Mouse (Mus musculus): Measurements from ENCODE around the gene 1700022I11Rik. TPM values are rescaled to one million over a fixed set of nuclear protein-coding genes. Genes with fewer than 3 reads are reported as not detected.
A peak's percentile ranks its signal among the peaks of the same experiment; 100 is the strongest.
"Not testable (repeated sequence)": the region's sequence is repeated elsewhere in the genome, so short reads cannot be mapped to it uniquely, and the experiment has no call there.

1700022I11Rik gene
- polyA plus RNA-seq, 1 experiment from 2014 or later = 0.70 TPM

GRCm38 (mm10) chr4:42978062-42978461 lies 8.7 kb downstream of the 1700022I11Rik start:
- ATAC-seq (ENCODE audit: insufficient number of reproducible peaks, insufficient read depth, low FRiP score, low read depth) = no peak
- Histone ChIP-seq H3K4me2 (ENCODE audit: low read length) (no peak overlapping the region), H3K4me3 (ENCODE audit: control insufficient read depth in 1 of 2, insufficient read depth in 1 of 2, low read depth in 1 of 2, low read length in 2 of 2) (no peak overlapping the region), H3K4me1 (ENCODE audit: control insufficient read depth in 2 of 2, insufficient read depth in 2 of 2, low read length in 2 of 2) (peaks cover 4 to 5% of the 10 kb centered on the region in 2 experiments; a peak in 2 of 4 replicates), H3K9me3 (ENCODE audit: control insufficient read depth, low read length) (no peaks in the 10 kb centered on the region), H3K27me3 (ENCODE audit: control insufficient read depth, insufficient read depth, low read length) (no peaks in the 10 kb centered on the region), H3K27ac (replicated peaks in 1 of 2; ENCODE audit: control insufficient read depth in 1 of 2, insufficient read depth in 1 of 2, low read depth in 2 of 2, low read length in 2 of 2) (no peak overlapping the region), H3K36me3 (ENCODE audit: control insufficient read depth, insufficient read depth, low read length) (peaks cover 60% of the 10 kb centered on the region), H3K9ac (ENCODE audit: low read length) (no peak overlapping the region)
- 92% methylated on average over 4 of the region's 4 CpGs for WGBS

- peaks cover 83% of the 10 kb centered on the region for H3K36me3 ChIP-seq (ENCODE audit: control insufficient read depth, insufficient read depth, low read length)
- ATAC-seq (ENCODE audit: insufficient number of reproducible peaks, insufficient read depth, low FRiP score, low read depth) = not testable (repeated sequence)
- WGBS = 90% methylated on average over 7 of the region's 8 CpGs
Measured at GRCm38 (mm10) chr4:42980467-42980866, 11.1 kb downstream of the 1700022I11Rik start.

GRCm38 (mm10) chr4:42988296-42988695 lies 18.9 kb downstream of the 1700022I11Rik start:
- H3K27me3 ChIP-seq (ENCODE audit: control insufficient read depth, insufficient read depth, low read length) = no peaks in the 10 kb centered on the region
- H3K4me2 ChIP-seq (ENCODE audit: low read length) = no peak overlapping the region
- H3K9ac ChIP-seq (ENCODE audit: low read length) = no peak overlapping the region
- no peaks in the 10 kb centered on the region for H3K4me1 ChIP-seq (ENCODE audit: control insufficient read depth in 2 of 2, insufficient read depth in 2 of 2, low read length in 2 of 2)
- H3K4me3 ChIP-seq (ENCODE audit: control insufficient read depth in 1 of 2, insufficient read depth in 1 of 2, low read depth in 1 of 2, low read length in 2 of 2) = no peak overlapping the region
- peaks cover 100% of the 10 kb centered on the region for H3K36me3 ChIP-seq (ENCODE audit: control insufficient read depth, insufficient read depth, low read length)
- no peak overlapping the region for H3K27ac ChIP-seq (replicated peaks in 1 of 2; ENCODE audit: control insufficient read depth in 1 of 2, insufficient read depth in 1 of 2, low read depth in 2 of 2, low read length in 2 of 2)
- ATAC-seq (ENCODE audit: insufficient number of reproducible peaks, insufficient read depth, low FRiP score, low read depth) = no peak
- WGBS = 84% methylated on average over 1 of the region's 1 CpGs
- H3K9me3 ChIP-seq (ENCODE audit: control insufficient read depth, low read length) = no peaks in the 10 kb centered on the region

More at GRCm38 (mm10) chr4:42980467-42980866, 11.1 kb downstream of the 1700022I11Rik start:
- H3K27ac ChIP-seq (replicated peaks in 1 of 2; ENCODE audit: control insufficient read depth in 1 of 2, insufficient read depth in 1 of 2, low read depth in 2 of 2, low read length in 2 of 2); H3K9ac ChIP-seq (ENCODE audit: low read length); H3K27me3 ChIP-seq (ENCODE audit: control insufficient read depth, insufficient read depth, low read length); H3K4me2 ChIP-seq (ENCODE audit: low read length); H3K4me3 ChIP-seq (ENCODE audit: control insufficient read depth in 1 of 2, insufficient read depth in 1 of 2, low read depth in 1 of 2, low read length in 2 of 2); H3K4me1 ChIP-seq (ENCODE audit: control insufficient read depth in 2 of 2, insufficient read depth in 2 of 2, low read length in 2 of 2); H3K9me3 ChIP-seq (ENCODE audit: control insufficient read depth, low read length): not testable (repeated sequence)

GRCm38 (mm10) chr4:42998022-42998421 lies 28.6 kb downstream of the 1700022I11Rik start:
- peaks cover 4 to 19% of the 10 kb centered on the region in 2 experiments for H3K4me1 ChIP-seq (ENCODE audit: control insufficient read depth in 2 of 2, insufficient read depth in 2 of 2, low read length in 2 of 2)
- peaks cover 41% of the 10 kb centered on the region for H3K36me3 ChIP-seq (ENCODE audit: control insufficient read depth, insufficient read depth, low read length)
- H3K4me3 ChIP-seq (ENCODE audit: control insufficient read depth in 1 of 2, insufficient read depth in 1 of 2, low read depth in 1 of 2, low read length in 2 of 2) = peak overlapping the region in 1 of 2 experiments; percentile 66; a peak in 2 of 4 replicates
- ATAC-seq (ENCODE audit: insufficient number of reproducible peaks, insufficient read depth, low FRiP score, low read depth) = no peak
- peak overlapping the region; percentile 89 for H3K9ac ChIP-seq (ENCODE audit: low read length)
- H3K4me2 ChIP-seq (ENCODE audit: low read length) = peak overlapping the region; percentile 74
- peak overlapping the region; percentile 66 to 97 for H3K27ac ChIP-seq (replicated peaks in 1 of 2; ENCODE audit: control insufficient read depth in 1 of 2, insufficient read depth in 1 of 2, low read depth in 2 of 2, low read length in 2 of 2)
- WGBS = 22% methylated on average over 2 of the region's 2 CpGs
- no peaks in the 10 kb centered on the region for H3K27me3 ChIP-seq (ENCODE audit: control insufficient read depth, insufficient read depth, low read length)
- no peaks in the 10 kb centered on the region for H3K9me3 ChIP-seq (ENCODE audit: control insufficient read depth, low read length)

- Histone ChIP-seq H3K36me3 (ENCODE audit: control insufficient read depth, insufficient read depth, low read length) (peaks cover 25% of the 10 kb centered on the region), H3K4me3 (ENCODE audit: control insufficient read depth in 1 of 2, insufficient read depth in 1 of 2, low read depth in 1 of 2, low read length in 2 of 2) (peak overlapping the region; percentile 66 to 90), H3K4me1 (ENCODE audit: control insufficient read depth in 2 of 2, insufficient read depth in 2 of 2, low read length in 2 of 2) (peaks cover 4 to 19% of the 10 kb centered on the region in 2 experiments), H3K9ac (ENCODE audit: low read length) (peak overlapping the region; percentile 89), H3K27me3 (ENCODE audit: control insufficient read depth, insufficient read depth, low read length) (no peaks in the 10 kb centered on the region), H3K4me2 (ENCODE audit: low read length) (peak overlapping the region; percentile 74), H3K9me3 (ENCODE audit: control insufficient read depth, low read length) (no peaks in the 10 kb centered on the region), H3K27ac (replicated peaks in 1 of 2; ENCODE audit: control insufficient read depth in 1 of 2, insufficient read depth in 1 of 2, low read depth in 2 of 2, low read length in 2 of 2) (peak overlapping the region; percentile 97)
- WGBS = under 1% methylated on average over 51 of the region's 51 CpGs
- peak; percentile 84 for ATAC-seq (ENCODE audit: insufficient number of reproducible peaks, insufficient read depth, low FRiP score, low read depth)
Measured at GRCm38 (mm10) chr4:42999451-43000140, 30.2 kb downstream of the 1700022I11Rik start.

GRCm38 (mm10) chr4:43000141-43000986 lies 31.0 kb downstream of the 1700022I11Rik start, which contains the start of gene Vcp:
Vcp (minus strand) TSS chr4:43000507.
- Histone ChIP-seq H3K4me2 (ENCODE audit: low read length) (peak within 1 kb of the TSS; percentile 74), H3K4me3 (ENCODE audit: control insufficient read depth in 1 of 2, insufficient read depth in 1 of 2, low read depth in 1 of 2, low read length in 2 of 2) (peak within 1 kb of the TSS; percentile 66 to 90), H3K4me1 (ENCODE audit: control insufficient read depth in 2 of 2, insufficient read depth in 2 of 2, low read length in 2 of 2) (peaks cover 4 to 19% of the 10 kb centered on the region in 2 experiments), H3K9ac (ENCODE audit: low read length) (peak within 1 kb of the TSS; percentile 89), H3K27ac (replicated peaks in 1 of 2; ENCODE audit: control insufficient read depth in 1 of 2, insufficient read depth in 1 of 2, low read depth in 2 of 2, low read length in 2 of 2) (peak within 1 kb of the TSS; percentile 97), H3K36me3 (ENCODE audit: control insufficient read depth, insufficient read depth, low read length) (peaks cover 21% of the 10 kb centered on the region)
- 1% methylated on average over 45 of the region's 56 CpGs for WGBS
- H3K27me3 ChIP-seq (ENCODE audit: control insufficient read depth, insufficient read depth, low read length); H3K9me3 ChIP-seq (ENCODE audit: control insufficient read depth, low read length): not testable (repeated sequence)
- ATAC-seq (ENCODE audit: insufficient number of reproducible peaks, insufficient read depth, low FRiP score, low read depth) = peak; percentile 97

- Histone ChIP-seq H3K4me3 (ENCODE audit: control insufficient read depth in 1 of 2, insufficient read depth in 1 of 2, low read depth in 1 of 2, low read length in 2 of 2) (no peak overlapping the region), H3K9ac (ENCODE audit: low read length) (no peak overlapping the region), H3K36me3 (ENCODE audit: control insufficient read depth, insufficient read depth, low read length) (peaks cover 13% of the 10 kb centered on the region), H3K4me2 (ENCODE audit: low read length) (no peak overlapping the region), H3K27ac (replicated peaks in 1 of 2; ENCODE audit: control insufficient read depth in 1 of 2, insufficient read depth in 1 of 2, low read depth in 2 of 2, low read length in 2 of 2) (no peak overlapping the region), H3K27me3 (ENCODE audit: control insufficient read depth, insufficient read depth, low read length) (no peaks in the 10 kb centered on the region), H3K4me1 (ENCODE audit: control insufficient read depth in 2 of 2, insufficient read depth in 2 of 2, low read length in 2 of 2) (peaks cover 4 to 19% of the 10 kb centered on the region in 2 experiments), H3K9me3 (ENCODE audit: control insufficient read depth, low read length) (no peaks in the 10 kb centered on the region)
- 79% methylated on average over 2 of the region's 2 CpGs for WGBS
- ATAC-seq (ENCODE audit: insufficient number of reproducible peaks, insufficient read depth, low FRiP score, low read depth) = no peak
Measured at GRCm38 (mm10) chr4:43001272-43001671, 31.9 kb downstream of the 1700022I11Rik start.
